Mouse (Mus musculus) heart, adult 2 months (tissue): ENCODE measurements at regions not wholly inside any gene's neighbourhood (a gene's known extent, or its start where the extent isn't known, plus 50 kb on each side); places are given as distances from the start of the nearest gene placed in this dataset.

Experiments
- DNase-seq, 2 experiments: peaks; one replicate each; pipeline ENCODE4 v3.0.0; 2021
- H3K27ac ChIP-seq: fragments of 200-600 bp; 2 replicates; pipeline ENCODE4 v1.8.1; 2022
- H3K27me3 ChIP-seq: fragments of 200-500 bp; 2 replicates; pipeline ENCODE4 v1.6.1; 2012; ENCODE audit warnings: mild to moderate bottlenecking, low read length, inconsistent platforms, mixed read lengths; ENCODE audit not compliant: control insufficient read depth, insufficient read depth
- H3K36me3 ChIP-seq: fragments of 200-500 bp; 2 replicates; pipeline ENCODE4 v1.6.1; 2012; ENCODE audit warnings: low read length, inconsistent platforms; ENCODE audit not compliant: control insufficient read depth, insufficient read depth
- H3K4me1 ChIP-seq: fragments of 200-500 bp; 2 replicates; pipeline ENCODE4 v1.6.1; 2011; ENCODE audit warnings: low read length; ENCODE audit not compliant: control insufficient read depth, insufficient read depth
- H3K4me3 ChIP-seq: fragments of 200-600 bp; 2 replicates; pipeline ENCODE4 v1.8.1; 2022
- H3K79me2 ChIP-seq: fragments of 200-500 bp; replicated peaks from 2 replicates; pipeline ENCODE4 v1.6.1; 2012; ENCODE audit warnings: mild to moderate bottlenecking, inconsistent platforms, low read length, moderate library complexity, mixed read lengths; ENCODE audit not compliant: control insufficient read depth, insufficient read depth
- H3K9ac ChIP-seq: fragments of 200-500 bp; 2 replicates; pipeline ENCODE4 v1.6.1; 2012; ENCODE audit warnings: low read depth, mild to moderate bottlenecking, control low read depth, inconsistent platforms, low read length, mixed read lengths
- CTCF ChIP-seq: fragments of 200-600 bp; IDR thresholded peaks from 2 replicates; pipeline ENCODE4 v1.8.1; 2022; ENCODE audit warnings: antibody characterized with exemption, mild to moderate bottlenecking, moderate library complexity
- EP300 ChIP-seq: fragments of 200-500 bp; IDR thresholded peaks from 2 replicates; pipeline ENCODE4 v1.6.1; 2011; ENCODE audit warnings: low read depth, low read length, control low read depth; ENCODE audit not compliant: insufficient read depth
- POLR2A ChIP-seq: fragments of 200-500 bp; IDR thresholded peaks from 2 replicates; pipeline ENCODE4 v1.6.1; 2011; ENCODE audit warnings: mild to moderate bottlenecking, low read depth, low read length, control low read depth; ENCODE audit not compliant: insufficient read depth
- WGBS: fragments of 180-500 bp; shearing (Covaris S2); methylation state at CpG from one replicate; pipeline ENCODE4 v1.1.7; 2018; 5-methylcytosine and 5-hydroxymethylcytosine counted together
- intact Hi-C: fragments of 180-260 bp; cut with DNase I; formaldehyde crosslinking; loops from one replicate; pipeline ENCODE4 v1.15.1; 2025

- WGBS, result 82% methylated on average over 2 of the region's 2 CpGs
- Histone ChIP-seq H3K27ac (no peak overlapping the region), H3K36me3 (no peaks in the 10 kb centered on the region), H3K4me1 (no peaks in the 10 kb centered on the region), H3K27me3 (no peaks in the 10 kb centered on the region), H3K9ac (no peak overlapping the region), H3K79me2 (no peaks in the 10 kb centered on the region), H3K4me3 (no peak overlapping the region)
- DNase-seq, result no peak
- TF ChIP-seq CTCF, result no peak
- TF ChIP-seq EP300, result no peak
- no peak for TF ChIP-seq POLR2A
- intact Hi-C loops, result no loop called here
These were observed 180.5 kb upstream of the Mbnl1 start for GRCm38 (mm10) chr3:60292142-60292541.

DNA sequence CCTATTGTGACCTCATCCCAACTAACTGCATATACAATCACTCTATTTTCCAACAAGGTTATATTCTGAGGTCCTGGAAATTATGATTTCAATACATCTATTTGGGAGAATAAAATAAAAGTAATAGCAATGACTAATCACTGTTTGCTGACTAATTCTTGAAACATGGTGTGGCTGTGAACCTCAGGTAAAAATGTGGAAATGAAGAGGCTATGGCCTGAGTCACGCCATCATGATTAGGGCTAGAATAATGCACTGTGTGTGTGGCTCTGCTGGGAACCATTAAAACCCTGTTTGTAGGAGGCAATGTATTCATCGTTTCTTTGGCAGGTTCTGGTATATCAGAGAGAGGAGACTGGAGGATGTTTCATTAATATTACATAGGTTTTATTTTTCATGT, 179.7 kb upstream of the Mbnl1 start:
- H3K4me1 ChIP-seq, result no peaks in the 10 kb centered on the region
- H3K27ac ChIP-seq, result no peak overlapping the region
- intact Hi-C loops, result no loop called here
- H3K79me2 ChIP-seq, result no peaks in the 10 kb centered on the region
- no peak overlapping the region for H3K9ac ChIP-seq
- no peak for DNase-seq
- TF ChIP-seq CTCF (no peak), EP300 (no peak), POLR2A (no peak)
- 89% methylated on average over 2 of the region's 2 CpGs for WGBS
- H3K27me3 ChIP-seq, result no peaks in the 10 kb centered on the region
- no peak overlapping the region for H3K4me3 ChIP-seq
- H3K36me3 ChIP-seq, result no peaks in the 10 kb centered on the region

DNA sequence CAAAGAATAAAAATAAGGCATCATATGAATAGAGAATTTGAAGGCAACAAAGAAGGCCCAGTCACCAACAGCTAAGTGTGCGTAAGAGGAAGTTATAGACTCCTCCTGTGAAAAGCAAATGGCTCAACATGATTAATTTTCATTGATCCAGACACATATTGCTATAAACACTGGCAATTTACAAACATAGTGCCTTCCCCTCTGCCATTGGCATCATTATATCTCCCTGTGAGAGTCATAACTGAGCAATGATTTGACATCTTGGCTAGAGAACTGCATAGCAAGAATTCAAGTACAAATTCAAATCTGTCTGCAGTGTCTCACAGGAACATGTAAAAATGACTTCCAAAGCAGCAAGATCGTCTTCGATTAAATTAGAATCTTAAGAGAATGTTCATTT, 167.2 kb upstream of the Mbnl1 start:
- TF ChIP-seq EP300 (no peak), CTCF (no peak), POLR2A (no peak)
- DNase-seq, result no peak
- Histone ChIP-seq H3K27ac (no peak overlapping the region), H3K4me3 (no peak overlapping the region), H3K79me2 (no peaks in the 10 kb centered on the region), H3K27me3 (no peaks in the 10 kb centered on the region), H3K9ac (no peak overlapping the region), H3K4me1 (no peaks in the 10 kb centered on the region), H3K36me3 (no peaks in the 10 kb centered on the region)
- intact Hi-C loops, result no loop called here
- 86% methylated on average over 3 of the region's 3 CpGs for WGBS

DNA sequence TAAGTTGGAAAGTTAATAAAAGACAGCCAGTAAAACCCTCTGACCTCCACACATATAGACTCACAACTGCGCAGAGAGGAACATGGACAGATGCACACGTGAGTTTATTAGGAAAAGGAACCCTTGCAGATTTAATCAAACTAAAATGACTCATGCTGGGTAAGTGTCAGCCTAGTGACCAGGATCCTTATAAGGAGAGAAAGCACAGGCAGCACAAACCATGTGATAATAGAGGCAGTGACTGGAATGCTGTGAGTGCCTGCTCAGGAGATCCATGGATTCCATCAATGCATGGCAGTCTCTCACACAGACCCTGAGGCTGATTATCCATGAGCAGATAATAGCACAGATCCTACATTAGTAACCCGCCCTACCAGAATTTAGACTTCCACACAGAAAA, 162.2 kb upstream of the Mbnl1 start:
- WGBS, result 68% methylated on average over 3 of the region's 3 CpGs
- intact Hi-C loops, result no loop called here
- DNase-seq, result no peak
- Histone ChIP-seq H3K27ac (no peak overlapping the region), H3K36me3 (no peaks in the 10 kb centered on the region), H3K4me3 (no peak overlapping the region), H3K9ac (no peak overlapping the region), H3K27me3 (no peaks in the 10 kb centered on the region), H3K4me1 (no peaks in the 10 kb centered on the region), H3K79me2 (no peaks in the 10 kb centered on the region)
- TF ChIP-seq EP300 (no peak), POLR2A (no peak), CTCF (no peak)

DNA sequence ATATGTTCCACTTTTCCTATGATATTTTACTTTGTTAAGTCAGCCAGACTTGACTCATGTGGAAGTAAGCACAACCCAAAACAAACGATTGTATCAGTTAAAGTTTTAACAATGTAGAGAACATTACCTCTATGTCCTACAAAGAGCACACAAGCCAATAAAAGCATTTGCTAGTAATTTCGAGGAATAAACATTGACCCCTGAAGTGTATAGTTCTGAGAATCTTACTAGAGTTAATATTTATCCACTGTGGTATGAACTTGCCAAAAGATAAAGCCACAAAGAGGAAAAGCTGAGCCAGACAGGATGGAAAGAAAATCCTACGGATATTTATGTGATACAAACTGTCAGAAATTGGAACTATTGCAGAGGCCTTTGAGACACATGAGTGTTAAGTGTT, 161.5 kb upstream of the Mbnl1 start:
- no peak for TF ChIP-seq CTCF
- TF ChIP-seq POLR2A, result no peak
- TF ChIP-seq EP300, result no peak
- Histone ChIP-seq H3K4me3 (no peak overlapping the region), H3K79me2 (no peaks in the 10 kb centered on the region), H3K27me3 (no peaks in the 10 kb centered on the region), H3K36me3 (no peaks in the 10 kb centered on the region), H3K9ac (no peak overlapping the region), H3K4me1 (no peaks in the 10 kb centered on the region), H3K27ac (no peak overlapping the region)
- 45% methylated on average over 3 of the region's 3 CpGs for WGBS
- intact Hi-C loops, result no loop called here
- no peak for DNase-seq

DNA sequence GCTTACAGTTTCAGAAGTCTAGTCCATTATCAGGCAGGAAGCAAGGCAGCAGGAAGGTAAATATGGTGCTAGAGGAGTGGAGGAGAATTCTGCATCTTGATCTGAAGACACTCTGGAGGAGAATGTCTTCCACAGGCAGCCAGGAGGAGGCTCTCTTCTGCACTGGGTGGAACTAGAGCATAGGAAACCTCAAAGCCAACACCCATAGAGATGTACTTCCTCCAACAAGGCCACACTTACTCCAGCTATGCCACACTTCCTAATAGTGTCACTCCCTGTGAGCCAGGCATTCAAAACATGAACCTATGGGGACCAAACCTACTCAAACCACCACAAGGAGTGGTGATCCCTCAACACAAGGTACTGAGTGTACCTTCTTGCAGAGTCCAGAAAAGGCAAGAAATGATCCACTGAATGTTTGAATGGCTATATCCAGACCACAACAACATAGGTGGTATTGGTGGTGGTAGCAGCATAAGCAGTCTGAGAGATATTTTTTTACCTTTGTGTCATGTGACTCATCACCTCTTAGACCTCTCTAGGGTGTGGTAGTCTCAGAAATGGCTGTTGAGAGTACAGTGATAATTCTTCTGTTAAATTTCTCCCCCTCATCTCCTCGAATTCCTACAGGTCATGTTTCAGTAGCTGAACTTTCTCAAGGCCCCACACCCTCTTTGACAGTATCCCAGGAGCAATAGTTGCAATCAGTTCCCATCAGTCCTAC, 152.3 kb upstream of the Mbnl1 start:
- peak; percentile 51 for TF ChIP-seq CTCF
- TF ChIP-seq EP300, result no peak
- no peak for TF ChIP-seq POLR2A
- intact Hi-C loops, result no loop called here
- Histone ChIP-seq H3K4me1 (no peaks in the 10 kb centered on the region), H3K27ac (no peak overlapping the region), H3K9ac (no peak overlapping the region), H3K79me2 (no peaks in the 10 kb centered on the region), H3K36me3 (no peaks in the 10 kb centered on the region), H3K27me3 (no peaks in the 10 kb centered on the region), H3K4me3 (no peak overlapping the region)
- DNase-seq, result peak; percentile 19 to 21
- 40% methylated on average over 1 of the region's 1 CpGs for WGBS
